Mouse (Mus musculus) kidney, postnatal 25 days (tissue): ENCODE results near the gene Bfsp1.

Source experiments
- DNase-seq, 2 experiments: peaks; one replicate each; pipeline ENCODE4 v3.0.0; 2021; ENCODE audit warnings: mixed read lengths in 2 of 2

Bfsp1 gene

DNA sequence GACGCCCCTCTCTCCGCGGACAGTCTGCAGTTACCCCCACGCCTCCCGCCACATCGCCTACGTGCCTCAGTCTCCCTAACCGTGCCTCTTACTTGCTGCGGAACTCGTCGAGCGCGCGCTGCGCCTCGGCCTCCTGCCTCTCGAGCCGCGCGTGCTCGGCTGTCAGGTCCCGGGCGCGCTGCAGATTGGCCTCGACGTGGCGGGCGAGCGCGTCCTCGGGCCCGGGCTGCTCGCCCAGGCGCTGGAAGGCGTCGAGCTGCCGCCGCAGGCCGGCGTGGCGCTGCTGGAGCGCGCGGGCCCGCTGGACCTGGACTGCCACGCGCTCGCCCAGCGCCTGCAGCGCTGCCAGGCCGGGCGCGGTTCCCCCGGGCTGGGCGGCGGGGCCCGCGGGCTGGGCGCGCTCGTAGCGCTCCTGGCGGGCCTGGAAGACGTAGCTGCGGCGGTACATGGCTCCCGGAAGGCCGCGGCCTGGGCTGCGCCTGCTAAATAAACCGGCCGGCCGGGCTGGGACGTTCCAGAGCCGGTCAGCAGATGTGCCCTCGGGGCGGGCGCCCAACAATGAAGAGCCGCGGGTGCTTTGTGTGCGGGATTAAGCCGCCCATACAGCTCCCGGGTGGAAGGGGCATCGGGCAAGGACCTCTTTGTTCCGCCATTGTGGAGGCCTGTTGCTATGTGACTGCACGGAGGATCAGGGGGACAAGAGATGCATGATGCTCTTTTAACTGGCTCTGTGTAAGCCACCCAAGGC is at the start of gene Bfsp1:
Gene Bfsp1 (minus strand): TSS at position 690 of the 748 bp plus-strand sequence.
- peak; percentile 41 to 66 for DNase-seq

DNA sequence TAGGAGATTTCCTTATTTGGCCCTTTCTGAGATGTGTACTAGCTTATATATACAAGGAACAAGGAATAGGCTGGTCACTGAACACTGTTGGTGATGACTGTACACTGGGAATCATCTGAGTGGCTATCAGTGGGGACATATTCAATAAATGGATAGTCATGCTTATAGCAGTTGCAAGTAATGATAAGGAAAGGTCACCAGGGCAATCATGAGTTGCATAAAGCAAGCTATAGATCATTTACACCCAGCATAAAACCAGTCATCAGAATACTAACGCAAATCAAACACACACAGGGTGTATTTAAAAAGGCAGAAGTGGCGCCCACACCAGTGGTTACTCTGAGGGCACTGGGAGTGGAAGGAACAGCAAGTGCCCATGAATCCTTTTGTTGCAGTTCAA is 49.2 kb upstream of the Bfsp1 start:
- DNase-seq, result no peak

DNA sequence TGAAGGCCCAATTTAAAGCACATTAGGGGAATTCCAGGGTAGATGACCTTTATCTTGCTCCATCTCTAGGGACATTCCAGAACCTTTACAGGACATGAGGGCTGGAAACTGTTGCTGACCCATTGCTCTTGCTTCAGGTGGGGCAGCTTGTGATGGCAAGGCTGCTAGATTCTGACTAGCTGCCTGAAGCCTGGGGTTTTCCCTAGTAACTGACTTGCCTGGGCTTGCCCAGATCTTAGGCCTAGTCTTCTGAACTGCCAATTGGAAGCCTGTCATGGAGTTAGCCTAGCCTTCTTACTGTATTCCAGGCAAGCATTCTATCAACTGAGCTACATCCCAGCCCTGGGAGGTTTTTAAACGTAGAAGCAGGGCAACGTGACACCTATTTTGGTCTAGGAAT is 46.3 kb upstream of the Bfsp1 start:
- DNase-seq, result no peak

DNA sequence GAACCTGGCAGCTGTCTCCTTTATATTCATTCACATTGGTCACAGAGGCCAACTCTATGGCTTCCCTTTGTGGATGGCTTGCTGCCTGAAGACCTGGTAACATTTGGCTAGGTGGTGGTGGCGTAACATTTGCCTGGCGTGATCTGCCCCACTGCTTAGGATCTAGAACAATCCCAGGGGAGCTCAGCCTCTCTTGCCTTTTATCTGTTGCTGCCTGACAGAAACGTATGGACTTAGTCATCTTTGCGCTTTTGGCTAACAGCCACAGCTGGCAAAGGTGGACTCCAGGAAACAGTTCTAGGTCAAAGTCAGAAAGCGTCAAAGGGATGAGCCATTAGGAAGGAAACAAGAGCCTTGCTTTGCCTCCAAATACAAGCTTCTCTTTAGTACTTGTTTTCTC is 41.9 kb upstream of the Bfsp1 start:
- peak; percentile 44 to 52 for DNase-seq

GRCm38 (mm10) chr2:143903376-143904045 is 40.5 kb upstream of the Bfsp1 start:
- DNase-seq, result peak in 1 of 2 experiments; percentile 12

GRCm38 (mm10) chr2:143900821-143901351 is 37.9 kb upstream of the Bfsp1 start:
- DNase-seq, result no peak

GRCm38 (mm10) chr2:143899470-143900220 is 36.7 kb upstream of the Bfsp1 start:
- no peak for DNase-seq

DNA sequence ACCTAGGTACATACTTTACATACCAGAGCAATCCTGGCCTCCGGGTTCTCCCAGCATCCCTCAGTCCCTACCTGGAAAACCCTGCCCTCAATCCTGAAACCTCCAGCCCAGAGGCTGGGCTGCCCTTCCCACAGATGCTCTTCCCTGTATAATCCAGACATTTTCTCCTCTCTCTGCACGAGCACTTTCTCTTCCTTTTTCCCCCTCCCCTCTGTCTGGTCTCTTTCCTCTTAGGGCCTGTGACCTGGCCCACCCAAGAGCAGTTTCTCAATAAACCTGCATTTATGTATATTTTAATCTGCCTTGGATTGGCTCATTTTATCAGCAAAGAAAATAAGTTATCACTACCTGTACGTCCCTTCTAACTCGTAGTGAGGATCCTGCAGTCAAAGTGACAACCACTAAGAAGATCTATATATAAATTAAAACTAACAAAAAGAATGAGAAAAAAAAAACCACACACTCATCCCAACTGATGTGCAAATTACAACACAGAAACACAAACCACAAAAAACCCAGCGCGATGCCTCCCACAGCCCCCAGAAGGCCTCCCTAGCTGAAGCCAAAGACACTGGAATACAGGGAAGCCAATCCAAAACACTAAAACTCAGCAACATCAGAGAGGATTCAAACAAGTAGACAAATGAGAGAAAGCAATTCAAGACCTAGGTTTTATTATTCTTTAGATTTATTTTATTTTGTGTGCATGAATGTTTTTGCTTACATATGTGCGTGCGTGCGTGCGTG is 28.5 kb upstream of the Bfsp1 start:
- DNase-seq, result peak in 1 of 2 experiments; percentile 49

- peak; percentile 30 to 71 for DNase-seq
Measured at GRCm38 (mm10) chr2:143889860-143890433, 27.0 kb upstream of the Bfsp1 start.

GRCm38 (mm10) chr2:143889131-143889859 is 26.3 kb upstream of the Bfsp1 start:
- no peak for DNase-seq

- no peak for DNase-seq
Measured at GRCm38 (mm10) chr2:143882606-143883288, 19.8 kb upstream of the Bfsp1 start.

DNA sequence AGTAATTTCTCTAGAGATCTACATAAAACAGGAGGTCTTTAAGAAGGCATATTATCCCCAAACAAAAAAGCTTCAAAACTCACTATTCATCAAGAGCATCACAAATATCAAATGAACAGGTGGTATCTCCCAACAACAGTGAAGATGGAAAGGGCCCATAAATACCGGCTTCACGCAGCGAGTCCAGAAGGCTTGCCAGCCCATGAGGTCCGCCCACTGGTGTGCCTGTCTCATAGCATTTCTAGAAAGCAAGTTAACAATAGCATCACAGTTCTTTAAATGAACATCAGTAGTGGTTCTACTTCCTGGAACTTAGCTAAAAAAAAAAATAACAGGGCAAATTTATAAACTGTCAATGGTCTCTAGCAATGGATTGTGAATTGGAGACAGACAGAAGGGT is 19.0 kb upstream of the Bfsp1 start:
- DNase-seq, result no peak

- DNase-seq, result no peak
Measured at GRCm38 (mm10) chr2:143879311-143879710, 16.3 kb upstream of the Bfsp1 start.

- DNase-seq, result peak in 1 of 2 experiments; percentile 14
Measured at GRCm38 (mm10) chr2:143876929-143877632, 14.1 kb upstream of the Bfsp1 start.

- no peak for DNase-seq
Measured at GRCm38 (mm10) chr2:143876026-143876425, 13.1 kb upstream of the Bfsp1 start.

- DNase-seq, result peak in 1 of 2 experiments; percentile 29
Measured at GRCm38 (mm10) chr2:143870936-143871688, 8.1 kb upstream of the Bfsp1 start.

- DNase-seq, result peak; percentile 87
Measured at GRCm38 (mm10) chr2:143867326-143867725, 4.4 kb upstream of the Bfsp1 start.

DNA sequence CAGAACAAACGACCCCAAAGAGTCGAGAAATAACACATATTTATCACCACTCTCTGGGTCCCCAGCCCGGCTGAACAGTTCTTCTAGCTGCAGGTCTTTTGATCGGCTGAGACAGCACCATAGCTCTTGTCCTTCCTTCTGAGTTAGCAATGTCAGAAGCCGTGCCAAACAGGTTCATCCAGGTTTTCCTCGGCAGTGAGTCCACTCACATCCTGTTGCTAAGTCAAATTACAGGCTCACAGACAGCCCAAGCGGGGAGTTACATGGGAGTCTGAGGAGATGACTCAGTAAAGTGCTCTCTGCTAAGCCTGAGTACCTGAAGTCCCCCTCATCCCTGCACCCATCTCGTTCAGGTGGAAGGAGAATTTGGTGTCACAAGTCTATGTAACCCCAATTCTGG is 1.6 kb upstream of the Bfsp1 start:
- DNase-seq, result no peak

DNA sequence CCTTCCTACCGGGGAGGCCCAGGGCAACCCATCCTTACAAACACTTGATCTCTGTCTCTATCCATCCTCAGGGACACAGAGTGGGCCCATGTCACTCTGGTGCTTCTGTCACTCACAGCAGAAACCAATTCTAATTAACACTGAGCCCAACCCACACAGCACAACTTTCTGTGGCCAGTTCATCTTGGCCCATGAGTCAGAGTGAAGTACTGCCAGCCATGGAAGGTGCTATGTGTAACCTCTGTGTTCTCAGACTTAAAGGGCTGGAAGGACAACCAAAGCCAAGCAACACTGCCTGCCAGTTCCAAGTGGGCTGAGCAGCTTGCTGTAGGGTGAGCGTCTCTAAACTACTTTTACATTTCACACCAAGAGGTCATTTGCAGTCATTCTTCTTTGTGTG is 3.8 kb downstream of the Bfsp1 start:
- DNase-seq, result no peak
